17 mouse cellular contexts compared by ENCODE assay signal in genomic region chrX:160588523-160588922, GRCm38 (mm10).
DNase-seq lines count a peak whose midpoint lies in the region; ATAC-seq and TF ChIP-seq lines count a peak whose summit lies in the region.
"Had no signal": no experiment of that assay in that cellular context is flagged by ENCODE, and none has a peak within 500 bp of the region (broad histone marks: within the 10 kb centered on the region; RNA-seq: fewer than 3 reads in every experiment).

No protein-coding gene starts in this region.

- intact Hi-C loops in gastrocnemius, adult 2 months (cut with DNase I): no loop called here

- TF ChIP-seq CTCF in gastrocnemius, adult 2 months (IDR thresholded peaks at IDR 0.05): no peak
- TF ChIP-seq CTCF in layer of hippocampus, adult 2 months (conservative IDR thresholded peaks at IDR 0.05): no peak
- no peak for TF ChIP-seq CTCF in brain, embryonic 14.5 days (IDR thresholded peaks at IDR 0.05; ENCODE audit: borderline replicate concordance, extremely low read depth, insufficient read depth, insufficient read length)

- H3K36me3 ChIP-seq in midbrain, embryonic 15.5 days (replicated peaks): no peaks in the 10 kb centered on the region

- TF ChIP-seq POLR2A in brain, embryonic 14.5 days (IDR thresholded peaks at IDR 0.05; ENCODE audit: borderline replicate concordance, extremely low read depth, insufficient read depth, insufficient read length, poor library complexity, severe bottlenecking): no peak

- DNase-seq in gastrocnemius, adult 2 months: no peak
- DNase-seq in gastrocnemius, adult 8-10 months (ENCODE audit: low spot score in 2 of 2): no peak
- no peak for DNase-seq in layer of hippocampus, adult 2 months (ENCODE audit: low spot score in 2 of 2)
- DNase-seq in layer of hippocampus, postnatal 10 days (ENCODE audit: low spot score in 2 of 2): no peak
- DNase-seq in brain, adult 2 months (ENCODE audit: low read depth, low spot score): peak; percentile 81
- DNase-seq in brain, embryonic 14.5 days (ENCODE audit: low read depth): peak; percentile 27
- DNase-seq: adrenal gland, postnatal 36 days; cerebellum, adult 11 months; gastrocnemius, postnatal 14 days; kidney, adult 18-20 months; kidney, postnatal 4 days; liver; lung, embryonic 14.5 days had no signal

- ATAC-seq in midbrain, embryonic 15.5 days (replicated peaks): no peak
- ATAC-seq: activated CD4-positive, CD25-positive, alpha-beta regulatory T cell, adult 4 months had no signal

- H3K9me3 ChIP-seq in midbrain, embryonic 15.5 days: no peaks in the 10 kb centered on the region
- H3K9me3 ChIP-seq: hindbrain, embryonic 10.5 days; megakaryocyte, embryonic 14.5 days had no signal

- H3K4me1 ChIP-seq in midbrain, embryonic 15.5 days: no peaks in the 10 kb centered on the region
- H3K4me1 ChIP-seq: hindbrain, embryonic 10.5 days; megakaryocyte, embryonic 14.5 days had no signal

- WGBS in midbrain, embryonic 15.5 days: 87% methylated on average over 4 of the region's 4 CpGs

- peak overlapping the region; percentile 24; the same call in 1 of the 2 replicates for H3K27ac ChIP-seq in gastrocnemius, adult 2 months
- H3K27ac ChIP-seq in layer of hippocampus, adult 2 months: peak overlapping the region; percentile 83
- no peak overlapping the region for H3K27ac ChIP-seq in midbrain, embryonic 15.5 days
- H3K27ac ChIP-seq: hindbrain, embryonic 10.5 days had no signal

- no peak overlapping the region for H3K9ac ChIP-seq in midbrain, embryonic 15.5 days
- H3K9ac ChIP-seq: lung, embryonic 14.5 days had no signal

- no peak overlapping the region for H3K4me2 ChIP-seq in midbrain, embryonic 15.5 days
- H3K4me2 ChIP-seq: lung, embryonic 14.5 days had no signal

- H3K27me3 ChIP-seq in midbrain, embryonic 15.5 days (replicated peaks): peaks cover 10% of the 10 kb centered on the region; the same call in 1 of the 2 replicates

- H3K4me3 ChIP-seq in gastrocnemius, adult 2 months: no peak overlapping the region
- H3K4me3 ChIP-seq in layer of hippocampus, adult 2 months: no peak overlapping the region
- no peak overlapping the region for H3K4me3 ChIP-seq in midbrain, embryonic 15.5 days
- H3K4me3 ChIP-seq: hindbrain, embryonic 10.5 days; megakaryocyte, embryonic 14.5 days had no signal

Comparison
In these comparisons a context has a peak if more than half of its experiments do, and no peak if none do; other contexts are left out.
1. DNase-seq: peak in brain, adult 2 months (single experiment) and brain, embryonic 14.5 days (single experiment); none in gastrocnemius, adult 2 months (single experiment), gastrocnemius, adult 8-10 months (0 of 2), layer of hippocampus, adult 2 months (0 of 2) and layer of hippocampus, postnatal 10 days (0 of 2).